Mouse (Mus musculus) lung, embryonic 15.5 days (tissue): ENCODE data around the gene Lama2. TPM values are rescaled to one million over a fixed set of nuclear protein-coding genes. Genes with fewer than 3 reads are reported as not detected.

Source experiments
- ATAC-seq: fragments of 200-750 bp; cut with Nextera tagmentation; 2 replicates; pipeline ENCODE4 v1.8.0; 2017; ENCODE audit warnings: moderate number of reproducible peaks, borderline replicate concordance; ENCODE audit not compliant: low FRiP score, low TSS enrichment; ENCODE audit errors: extremely low read depth
- H3K27ac ChIP-seq: fragments of 300-500 bp; sonication (generic); 2 replicates; pipeline ENCODE4 v1.5.1; 2015; ENCODE audit warnings: moderate library complexity, mild to moderate bottlenecking, inconsistent platforms
- H3K27me3 ChIP-seq: fragments of 300-500 bp; sonication (generic); 2 replicates; pipeline ENCODE4 v1.6.1; 2015; ENCODE audit warnings: inconsistent platforms
- H3K36me3 ChIP-seq: fragments of 300-500 bp; sonication (generic); 2 replicates; pipeline ENCODE4 v1.6.1; 2015; ENCODE audit warnings: inconsistent platforms
- H3K4me1 ChIP-seq: fragments of 300-500 bp; sonication (generic); 2 replicates; pipeline ENCODE4 v1.6.1; 2015; ENCODE audit warnings: inconsistent platforms
- H3K4me2 ChIP-seq: fragments of 300-500 bp; sonication (generic); 2 replicates; pipeline ENCODE4 v1.6.1; 2015; ENCODE audit warnings: inconsistent platforms, mild to moderate bottlenecking, moderate library complexity
- H3K4me3 ChIP-seq: fragments of 300-500 bp; sonication (generic); 2 replicates; pipeline ENCODE4 v1.5.1; 2015; ENCODE audit warnings: mild to moderate bottlenecking, inconsistent platforms
- H3K9ac ChIP-seq: fragments of 300-500 bp; sonication (generic); 2 replicates; pipeline ENCODE4 v1.6.1; 2015; ENCODE audit warnings: inconsistent platforms
- H3K9me3 ChIP-seq: fragments of 300-500 bp; sonication (generic); 2 replicates; pipeline ENCODE4 v1.6.1; 2016; ENCODE audit warnings: inconsistent platforms
- WGBS: fragments of 180-500 bp; shearing (Covaris S2); methylation state at CpG from one replicate; pipeline ENCODE4 v1.1.7; 2015; 5-methylcytosine and 5-hydroxymethylcytosine counted together
- polyA plus RNA-seq: library from polyadenylated mRNA; unstranded; fragments of >200 nt; fragmentation: Nextera tagmentation; extraction: Ambion mirVana; gene quantifications from 2 replicates; pipeline ENCODE4 v1.2.1, GENCODE M21; 2015

Lama2 gene
- polyA plus RNA-seq, 1 experiment from 2014 or later = 13.4 TPM

GRCm38 (mm10) chr10:27533217-27533616, 86.3 kb downstream of the Lama2 start:
- ATAC-seq = no peak
- Histone ChIP-seq H3K27me3 (no peaks in the 10 kb centered on the region), H3K4me3 (no peak overlapping the region), H3K4me2 (no peak overlapping the region), H3K27ac (no peak overlapping the region), H3K36me3 (no peaks in the 10 kb centered on the region), H3K9me3 (no peaks in the 10 kb centered on the region), H3K4me1 (no peaks in the 10 kb centered on the region), H3K9ac (no peak overlapping the region)
- WGBS = 57% methylated on average over 2 of the region's 2 CpGs

GRCm38 (mm10) chr10:27508847-27509459, 110.6 kb downstream of the Lama2 start:
- Histone ChIP-seq H3K4me3 (no peak overlapping the region), H3K27ac (no peak overlapping the region), H3K9ac (no peak overlapping the region), H3K36me3 (no peaks in the 10 kb centered on the region), H3K4me2 (no peak overlapping the region), H3K27me3 (no peaks in the 10 kb centered on the region), H3K9me3 (no peaks in the 10 kb centered on the region), H3K4me1 (no peaks in the 10 kb centered on the region)
- ATAC-seq = no peak
- 70% methylated on average over 3 of the region's 3 CpGs for WGBS

- Histone ChIP-seq H3K9ac (no peak overlapping the region), H3K36me3 (no peaks in the 10 kb centered on the region), H3K9me3 (no peaks in the 10 kb centered on the region), H3K4me1 (no peaks in the 10 kb centered on the region), H3K27me3 (no peaks in the 10 kb centered on the region), H3K4me2 (no peak overlapping the region), H3K4me3 (no peak overlapping the region), H3K27ac (no peak overlapping the region)
- no peak for ATAC-seq
- WGBS = 80% methylated on average over 3 of the region's 3 CpGs
Measured at GRCm38 (mm10) chr10:27500863-27501262, 118.7 kb downstream of the Lama2 start.

- Histone ChIP-seq H3K36me3 (no peaks in the 10 kb centered on the region), H3K9me3 (no peaks in the 10 kb centered on the region), H3K27me3 (no peaks in the 10 kb centered on the region), H3K4me3 (no peak overlapping the region), H3K27ac (no peak overlapping the region), H3K4me1 (no peaks in the 10 kb centered on the region), H3K9ac (no peak overlapping the region), H3K4me2 (no peak overlapping the region)
- 78% methylated on average over 1 of the region's 1 CpGs for WGBS
- no peak for ATAC-seq
Measured at GRCm38 (mm10) chr10:27488452-27488851, 131.1 kb downstream of the Lama2 start.

GRCm38 (mm10) chr10:27484041-27484440, 135.5 kb downstream of the Lama2 start:
- H3K4me1 ChIP-seq = no peaks in the 10 kb centered on the region
- WGBS = 64% methylated on average over 1 of the region's 1 CpGs
- ATAC-seq = no peak

GRCm38 (mm10) chr10:27475540-27475939, 144.0 kb downstream of the Lama2 start:
- WGBS = 32% methylated on average over 3 of the region's 3 CpGs
- no peaks in the 10 kb centered on the region for H3K36me3 ChIP-seq

More at GRCm38 (mm10) chr10:27484041-27484440, 135.5 kb downstream of the Lama2 start:
- H3K9ac ChIP-seq = no peak overlapping the region
- no peaks in the 10 kb centered on the region for H3K9me3 ChIP-seq
- H3K27ac ChIP-seq = no peak overlapping the region
- H3K36me3 ChIP-seq = no peaks in the 10 kb centered on the region
- no peak overlapping the region for H3K4me2 ChIP-seq
- H3K4me3 ChIP-seq = no peak overlapping the region
- H3K27me3 ChIP-seq = no peaks in the 10 kb centered on the region

GRCm38 (mm10) chr10:27468274-27468673, 151.3 kb downstream of the Lama2 start:
- H3K9ac ChIP-seq = no peak overlapping the region
- no peak overlapping the region for H3K27ac ChIP-seq
- H3K9me3 ChIP-seq = no peaks in the 10 kb centered on the region
- 80% methylated on average over 1 of the region's 1 CpGs for WGBS
- no peak for ATAC-seq
- H3K4me3 ChIP-seq = no peak overlapping the region
- no peaks in the 10 kb centered on the region for H3K4me1 ChIP-seq
- H3K4me2 ChIP-seq = no peak overlapping the region
- no peaks in the 10 kb centered on the region for H3K27me3 ChIP-seq
- no peaks in the 10 kb centered on the region for H3K36me3 ChIP-seq

More at GRCm38 (mm10) chr10:27475540-27475939, 144.0 kb downstream of the Lama2 start:
- no peaks in the 10 kb centered on the region for H3K4me1 ChIP-seq
- H3K4me2 ChIP-seq = no peak overlapping the region
- ATAC-seq = no peak
- no peaks in the 10 kb centered on the region for H3K27me3 ChIP-seq
- no peak overlapping the region for H3K27ac ChIP-seq
- H3K9me3 ChIP-seq = no peaks in the 10 kb centered on the region
- H3K4me3 ChIP-seq = no peak overlapping the region
- H3K9ac ChIP-seq = no peak overlapping the region

- Histone ChIP-seq H3K27ac (no peak overlapping the region), H3K9me3 (no peaks in the 10 kb centered on the region), H3K9ac (no peak overlapping the region), H3K4me2 (no peak overlapping the region), H3K4me1 (no peaks in the 10 kb centered on the region), H3K36me3 (no peaks in the 10 kb centered on the region), H3K27me3 (no peaks in the 10 kb centered on the region), H3K4me3 (no peak overlapping the region)
- WGBS = 66% methylated on average over 5 of the region's 5 CpGs
- ATAC-seq = no peak
Measured at GRCm38 (mm10) chr10:27413583-27414465, 205.7 kb downstream of the Lama2 start.

GRCm38 (mm10) chr10:27390753-27391152, 228.8 kb downstream of the Lama2 start:
- peak; percentile 66; the same call in 1 of the 2 replicates for ATAC-seq
- no peaks in the 10 kb centered on the region for H3K4me1 ChIP-seq
- no peaks in the 10 kb centered on the region for H3K9me3 ChIP-seq
- no peak overlapping the region for H3K9ac ChIP-seq
- H3K4me3 ChIP-seq = no peak overlapping the region
- H3K4me2 ChIP-seq = no peak overlapping the region
- H3K27me3 ChIP-seq = no peaks in the 10 kb centered on the region
- no peak overlapping the region for H3K27ac ChIP-seq
- H3K36me3 ChIP-seq = no peaks in the 10 kb centered on the region
- 36% methylated on average over 1 of the region's 1 CpGs for WGBS

- Histone ChIP-seq H3K4me2 (no peak overlapping the region), H3K9me3 (no peaks in the 10 kb centered on the region), H3K27me3 (no peaks in the 10 kb centered on the region), H3K9ac (no peak overlapping the region), H3K4me3 (no peak overlapping the region), H3K27ac (no peak overlapping the region), H3K4me1 (no peaks in the 10 kb centered on the region), H3K36me3 (no peaks in the 10 kb centered on the region)
- ATAC-seq = no peak
- 37% methylated on average over 1 of the region's 1 CpGs for WGBS
Measured at GRCm38 (mm10) chr10:27387531-27387930, 232.0 kb downstream of the Lama2 start.

GRCm38 (mm10) chr10:27384636-27385035, 234.9 kb downstream of the Lama2 start:
- WGBS = 74% methylated on average over 4 of the region's 4 CpGs
- Histone ChIP-seq H3K9me3 (no peaks in the 10 kb centered on the region), H3K9ac (no peak overlapping the region), H3K36me3 (no peaks in the 10 kb centered on the region), H3K27ac (no peak overlapping the region), H3K27me3 (no peaks in the 10 kb centered on the region), H3K4me2 (no peak overlapping the region), H3K4me3 (no peak overlapping the region), H3K4me1 (no peaks in the 10 kb centered on the region)
- no peak for ATAC-seq

- no peak for ATAC-seq
- Histone ChIP-seq H3K4me2 (no peak overlapping the region), H3K4me1 (no peaks in the 10 kb centered on the region), H3K4me3 (no peak overlapping the region), H3K9ac (no peak overlapping the region), H3K36me3 (no peaks in the 10 kb centered on the region), H3K27me3 (no peaks in the 10 kb centered on the region), H3K27ac (no peak overlapping the region), H3K9me3 (no peaks in the 10 kb centered on the region)
- 50% methylated on average over 2 of the region's 2 CpGs for WGBS
Measured at GRCm38 (mm10) chr10:27382887-27383609, 236.5 kb downstream of the Lama2 start.
